Mouse (Mus musculus) bone marrow, adult 2 months (tissue): ENCODE data around the gene Ccdc86. TPM values are rescaled to one million over a fixed set of nuclear protein-coding genes. Genes with fewer than 3 reads are reported as not detected.

Experiments used
- H3K27ac ChIP-seq: fragments of 200-500 bp; 2 replicates; pipeline ENCODE4 v1.5.1; 2012; ENCODE audit warnings: low read depth, mild to moderate bottlenecking, control low read depth, inconsistent platforms, low read length; ENCODE audit not compliant: control insufficient read depth, poor library complexity, insufficient read depth
- H3K4me1 ChIP-seq: fragments of 200-500 bp; 2 replicates; pipeline ENCODE4 v1.6.1; 2011; ENCODE audit warnings: low read length; ENCODE audit not compliant: control insufficient read depth, insufficient read depth
- H3K4me3 ChIP-seq: fragments of 200-500 bp; replicated peaks from 2 replicates; pipeline ENCODE3; 2011; ENCODE audit warnings: mild to moderate bottlenecking, low read depth, low read length, control low read depth; ENCODE audit not compliant: control insufficient read depth
- CTCF ChIP-seq: fragments of 200-500 bp; IDR thresholded peaks from 2 replicates; pipeline ENCODE4 v1.5.1; 2011; ENCODE audit warnings: low read length, control low read depth; ENCODE audit not compliant: control insufficient read depth, insufficient read depth
- POLR2A ChIP-seq: fragments of 200-500 bp; IDR thresholded peaks from 2 replicates; pipeline ENCODE4 v1.6.1; 2011; ENCODE audit warnings: low read depth, mild to moderate bottlenecking, control low read depth, low read length, borderline replicate concordance; ENCODE audit not compliant: control insufficient read depth
- WGBS: fragments of 180-500 bp; shearing (Covaris S2); methylation state at CpG from one replicate; pipeline ENCODE4 v1.1.7; 2018; 5-methylcytosine and 5-hydroxymethylcytosine counted together
- polyA plus RNA-seq: library from polyadenylated mRNA; stranded (reverse); fragments of >200 nt; gene quantifications from 2 replicates; pipeline ENCODE4 v1.2.4, GENCODE M21; 2011; ENCODE audit warnings: low replicate concordance; ENCODE audit not compliant: missing spikeins, insufficient read depth, insufficient read length

Ccdc86 gene
- polyA plus RNA-seq, 1 experiment = 5.8 TPM

DNA sequence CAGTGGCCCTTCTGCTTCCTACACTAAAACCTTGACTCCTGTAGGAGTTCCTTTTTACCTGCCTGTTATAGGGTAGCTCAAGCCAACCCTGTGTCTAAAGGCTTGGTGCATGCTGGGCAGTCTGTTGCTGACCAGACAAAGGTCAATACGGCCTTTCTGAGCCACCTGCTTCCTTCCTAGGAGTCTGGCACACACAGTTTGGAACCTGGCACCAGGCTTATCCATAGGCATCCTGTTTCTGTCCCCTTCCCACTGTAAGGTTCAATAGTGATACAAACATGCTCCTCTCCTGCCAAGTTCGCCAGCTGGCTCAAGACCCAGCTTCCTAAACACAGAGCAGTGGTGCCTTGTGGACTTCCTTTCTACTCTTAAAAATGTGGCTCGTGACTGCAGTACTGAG, 2.6 kb downstream of the Ccdc86 start:
- Histone ChIP-seq H3K4me3 (no peak overlapping the region), H3K4me1 (peaks cover 6% of the 10 kb centered on the region), H3K27ac (0 out of 2 replicates have a peak overlapping the region, but pooled peaks have one; percentile 38)
- no peak for TF ChIP-seq CTCF
- no peak for TF ChIP-seq POLR2A
- 65% methylated on average over 3 of the region's 3 CpGs for WGBS

DNA sequence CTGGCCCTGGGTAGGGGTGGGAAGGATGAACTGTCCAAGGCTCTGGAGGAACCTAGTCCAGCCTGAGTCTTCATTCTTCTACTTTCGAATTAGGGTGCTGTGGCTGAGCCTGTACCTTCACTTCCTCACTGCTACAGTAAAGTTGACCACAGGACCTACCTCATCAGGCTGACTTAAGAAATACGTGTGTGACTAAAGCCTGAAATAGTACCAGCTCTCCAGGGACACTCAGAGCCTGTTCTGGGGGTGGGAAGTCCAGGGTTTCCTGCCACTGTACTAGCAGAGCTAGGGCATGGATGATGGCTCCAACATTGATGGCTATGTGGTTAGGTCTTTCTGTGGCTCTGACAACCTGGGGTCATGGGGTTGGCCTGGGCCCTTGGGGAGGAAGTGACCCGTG, 5.1 kb downstream of the Ccdc86 start:
- Histone ChIP-seq H3K4me3 (no peak overlapping the region), H3K4me1 (peaks cover 6% of the 10 kb centered on the region), H3K27ac (peak overlapping the region; percentile 59)
- TF ChIP-seq POLR2A (no peak), CTCF (no peak)
- 34% methylated on average over 3 of the region's 3 CpGs for WGBS

GRCm38 (mm10) chr19:10940801-10941457, 8.1 kb downstream of the Ccdc86 start:
- WGBS = 55% methylated on average over 40 of the region's 40 CpGs
- Histone ChIP-seq H3K27ac (no peak overlapping the region), H3K4me3 (no peak overlapping the region), H3K4me1 (no peaks in the 10 kb centered on the region; the same call in none of the 2 replicates)
- TF ChIP-seq CTCF (no peak), POLR2A (0 out of 2 replicates have a peak, but pooled peaks have one; percentile 5)

DNA sequence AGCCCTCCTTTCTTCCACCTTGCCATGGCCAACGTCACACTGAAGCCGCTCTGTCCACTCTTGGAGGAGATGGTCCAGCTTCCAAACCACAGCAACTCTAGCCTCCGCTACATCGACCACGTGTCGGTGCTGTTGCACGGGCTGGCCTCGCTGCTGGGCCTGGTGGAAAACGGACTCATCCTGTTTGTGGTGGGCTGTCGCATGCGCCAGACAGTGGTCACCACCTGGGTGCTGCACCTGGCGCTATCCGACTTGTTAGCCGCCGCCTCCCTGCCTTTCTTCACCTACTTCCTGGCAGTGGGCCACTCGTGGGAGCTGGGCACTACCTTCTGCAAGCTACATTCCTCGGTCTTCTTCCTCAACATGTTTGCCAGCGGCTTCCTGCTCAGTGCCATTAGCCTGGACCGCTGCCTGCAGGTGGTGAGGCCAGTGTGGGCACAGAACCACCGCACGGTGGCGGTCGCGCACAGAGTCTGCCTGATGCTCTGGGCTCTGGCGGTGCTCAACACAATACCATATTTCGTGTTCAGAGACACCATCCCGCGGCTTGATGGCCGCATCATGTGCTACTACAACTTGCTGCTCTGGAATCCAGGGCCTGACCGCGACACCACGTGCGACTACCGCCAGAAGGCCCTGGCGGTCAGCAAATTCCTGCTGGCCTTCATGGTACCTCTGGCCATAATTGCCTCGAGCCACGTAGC, 8.8 kb downstream of the Ccdc86 start:
- Histone ChIP-seq H3K4me3 (no peak overlapping the region), H3K27ac (no peak overlapping the region), H3K4me1 (no peaks in the 10 kb centered on the region; the same call in none of the 2 replicates)
- TF ChIP-seq CTCF = peak; percentile 80
- TF ChIP-seq POLR2A = no peak
- WGBS = 26% methylated on average over 37 of the region's 37 CpGs

GRCm38 (mm10) chr19:10938771-10939170, 10.3 kb downstream of the Ccdc86 start:
- Histone ChIP-seq H3K4me3 (no peak overlapping the region), H3K27ac (no peak overlapping the region), H3K4me1 (no peaks in the 10 kb centered on the region)
- 49% methylated on average over 3 of the region's 3 CpGs for WGBS
- TF ChIP-seq CTCF = no peak
- TF ChIP-seq POLR2A = no peak

GRCm38 (mm10) chr19:10937110-10937563, 11.9 kb downstream of the Ccdc86 start, which contains the start of gene Ptgdr2:
Ptgdr2 (plus strand) TSS chr19:10937160.
- Histone ChIP-seq H3K4me3 (no peak within 1 kb of the TSS), H3K4me1 (no peaks in the 10 kb centered on the region), H3K27ac (no peak within 1 kb of the TSS)
- WGBS = 30% methylated on average over 5 of the region's 5 CpGs
- TF ChIP-seq CTCF (no peak), POLR2A (no peak)

GRCm38 (mm10) chr19:10936077-10936476, 13.0 kb downstream of the Ccdc86 start:
- WGBS = 85% methylated on average over 5 of the region's 5 CpGs
- TF ChIP-seq CTCF = no peak
- TF ChIP-seq POLR2A = no peak
- no peak overlapping the region for H3K4me3 ChIP-seq
- H3K4me1 ChIP-seq = no peaks in the 10 kb centered on the region
- no peak overlapping the region for H3K27ac ChIP-seq

- Histone ChIP-seq H3K27ac (no peak overlapping the region), H3K4me1 (peaks cover 2% of the 10 kb centered on the region; the same call in 1 of the 2 replicates)
- TF ChIP-seq CTCF (no peak), POLR2A (no peak)
These were observed 14.0 kb downstream of the Ccdc86 start for GRCm38 (mm10) chr19:10935029-10935428.

More at GRCm38 (mm10) chr19:10935029-10935428, 14.0 kb downstream of the Ccdc86 start:
- WGBS = 57% methylated on average over 5 of the region's 5 CpGs
- no peak overlapping the region for H3K4me3 ChIP-seq
